Mouse (Mus musculus) spleen, adult 2 months (tissue): ENCODE measurements around the gene Kctd2.

Source experiments
- CTCF ChIP-seq: fragments of 200-500 bp; IDR thresholded peaks from 2 replicates; pipeline ENCODE4 v1.5.1; 2011; ENCODE audit warnings: mild to moderate bottlenecking, inconsistent platforms; ENCODE audit not compliant: insufficient read depth, insufficient read length, insufficient replicate concordance; ENCODE audit errors: extremely low read depth
- POLR2A ChIP-seq: fragments of 200-500 bp; IDR thresholded peaks from 2 replicates; pipeline ENCODE4 v1.6.1; 2011; ENCODE audit warnings: low read depth, low read length, inconsistent platforms

- no peak for TF ChIP-seq CTCF
- TF ChIP-seq POLR2A: no peak
Observed at GRCm38 (mm10) chr11:115463397-115463796, 43.5 kb downstream of the Kctd2 start.
